Mouse (Mus musculus): ENCODE data around the gene Gm20481.
"Not testable (repeated sequence)": the region's sequence is repeated elsewhere in the genome, so short reads cannot be mapped to it uniquely, and the experiment has no call there.

The Gm20481 gene

DNA sequence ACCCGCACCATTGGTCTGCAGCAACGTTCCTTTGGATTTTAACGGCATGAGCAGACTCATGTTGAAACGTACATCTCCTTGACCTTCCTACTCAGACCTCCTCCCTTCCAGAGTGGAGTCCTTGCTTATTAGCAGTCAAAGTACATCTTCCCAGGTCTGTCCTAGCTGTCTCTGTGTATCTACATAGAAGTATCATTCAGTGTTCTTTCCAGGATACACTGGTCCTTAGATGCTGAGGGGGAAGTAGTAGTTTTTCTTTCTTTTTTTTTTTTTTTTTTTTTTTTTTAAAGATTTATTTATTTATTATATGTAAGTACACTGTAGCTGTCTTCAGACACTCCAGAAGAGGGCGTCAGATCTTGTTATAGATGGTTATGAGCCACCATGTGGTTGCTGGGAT is 36.2 kb downstream of the Gm20481 start:
- DNase-seq, result not testable (repeated sequence)

DNA sequence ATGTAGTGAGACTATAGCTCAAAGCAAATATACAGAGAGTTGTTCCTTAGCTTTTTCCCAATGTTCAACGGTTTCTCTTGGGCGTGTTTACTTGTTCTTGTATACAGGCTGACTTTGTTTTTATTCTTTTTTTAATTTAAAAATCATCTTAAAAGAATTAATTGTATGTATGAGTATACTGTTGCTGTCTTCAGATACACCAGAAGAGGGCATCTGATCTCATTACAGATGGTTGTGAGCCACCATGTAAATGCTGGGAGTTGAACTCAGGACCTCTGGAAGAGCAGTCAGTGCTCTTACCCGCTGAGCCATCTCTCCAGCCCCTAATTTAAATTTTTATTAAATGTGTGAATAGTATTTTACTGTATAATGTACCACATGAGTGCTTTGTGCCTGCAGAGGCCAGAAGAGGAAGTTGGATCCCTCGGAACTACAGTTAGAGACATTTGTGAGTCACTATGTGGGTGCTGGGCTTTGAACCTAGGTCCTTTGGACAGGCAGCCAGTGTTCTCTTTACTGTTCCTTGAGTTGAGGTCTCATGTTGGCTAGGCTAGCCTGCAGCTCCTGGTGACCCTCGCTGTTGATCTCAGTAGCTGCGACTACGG is 37.8 kb downstream of the Gm20481 start:
- DNase-seq, result no peak

DNA sequence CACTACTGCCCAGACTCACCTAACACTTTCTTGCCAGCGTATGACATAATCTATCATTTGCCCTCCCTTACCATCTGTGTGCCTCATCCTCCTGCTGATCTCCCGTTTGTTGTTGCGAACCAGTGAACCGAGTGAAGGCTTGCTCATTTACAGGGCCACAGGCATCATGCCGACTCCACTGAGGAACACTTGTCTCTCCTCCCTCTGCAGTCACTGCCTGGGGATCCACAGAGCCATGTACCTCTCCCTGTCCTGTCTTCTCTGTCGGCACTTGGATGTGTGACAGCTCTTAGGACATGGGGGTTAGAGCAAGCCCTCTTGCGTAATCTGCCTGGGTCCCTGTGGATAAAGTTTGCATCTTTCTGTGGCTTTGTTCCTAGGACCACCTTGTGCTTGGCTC is 39.9 kb downstream of the Gm20481 start:
- DNase-seq, result no peak

DNA sequence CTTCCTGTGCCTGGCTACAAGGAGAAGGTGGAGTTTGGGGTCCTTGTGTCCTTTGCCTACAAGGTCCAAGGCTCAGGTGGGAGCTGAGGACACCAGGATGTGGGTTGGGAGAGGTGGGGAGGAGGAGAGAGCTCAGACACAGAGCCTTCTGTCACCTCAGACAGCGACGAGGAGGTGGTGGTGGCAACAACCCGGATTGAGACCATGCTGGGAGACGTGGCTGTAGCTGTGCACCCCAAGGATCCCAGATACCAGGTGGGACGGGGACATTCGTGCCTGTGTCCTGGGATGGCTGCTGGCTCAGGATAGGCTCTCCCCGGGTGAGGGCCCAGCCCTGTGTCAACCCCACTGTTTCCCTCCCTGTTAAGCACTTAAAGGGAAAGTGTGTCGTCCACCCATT is 41.7 kb downstream of the Gm20481 start:
- DNase-seq, result no peak

DNA sequence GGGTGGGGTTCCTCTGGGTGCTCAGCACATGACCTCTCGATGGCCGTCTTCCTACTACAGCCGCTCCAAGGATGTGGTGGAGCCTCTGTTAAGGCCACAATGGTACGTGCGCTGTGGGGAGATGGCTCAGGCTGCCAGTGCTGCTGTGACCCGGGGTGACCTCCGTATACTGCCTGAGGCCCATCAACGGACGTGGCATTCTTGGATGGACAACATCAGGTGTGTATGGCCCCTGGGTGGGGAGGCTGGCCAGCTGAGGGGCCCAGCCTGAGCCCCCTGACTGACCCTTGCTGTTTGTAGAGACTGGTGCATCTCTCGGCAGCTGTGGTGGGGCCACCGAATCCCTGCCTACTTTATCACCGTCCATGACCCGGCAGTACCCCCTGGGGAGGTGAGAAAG is 42.7 kb downstream of the Gm20481 start:
- no peak for DNase-seq

DNA sequence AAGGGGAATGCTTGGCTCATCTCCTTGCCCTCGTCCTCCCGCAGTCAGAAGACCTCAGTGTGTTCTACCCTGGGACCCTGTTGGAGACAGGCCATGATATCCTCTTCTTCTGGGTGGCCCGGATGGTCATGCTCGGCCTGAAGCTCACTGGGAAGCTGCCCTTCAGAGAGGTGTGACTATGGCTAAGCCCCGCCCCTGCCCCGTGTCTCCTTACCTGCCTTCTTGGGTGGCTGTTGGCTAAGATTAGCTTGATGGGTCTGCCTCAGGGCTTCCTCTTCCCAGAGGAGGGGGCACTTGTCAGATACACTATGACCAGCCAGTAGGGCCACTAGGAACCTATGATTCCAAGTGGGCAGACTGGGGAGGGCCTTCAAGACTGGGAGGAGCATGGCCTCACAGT is 43.5 kb downstream of the Gm20481 start:
- DNase-seq, result no peak

DNA sequence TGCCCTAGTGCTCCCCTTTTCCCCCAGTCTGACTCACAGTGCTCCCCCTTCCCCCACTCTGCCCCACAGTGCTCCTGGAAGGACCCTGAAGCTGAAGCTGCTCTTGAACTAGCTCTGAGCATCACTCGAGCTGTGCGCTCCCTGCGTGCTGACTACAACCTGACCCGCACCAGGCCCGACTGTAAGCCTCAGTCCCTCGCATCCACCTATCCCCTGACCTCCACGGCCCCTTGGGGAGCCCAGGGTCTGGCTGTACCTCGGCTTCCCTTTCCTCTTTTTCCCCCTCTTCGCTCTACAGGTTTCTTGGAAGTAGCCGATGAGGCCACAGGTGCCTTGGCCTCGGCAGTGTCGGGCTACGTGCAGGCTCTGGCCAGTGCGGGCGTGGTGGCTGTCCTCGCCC is 45.6 kb downstream of the Gm20481 start:
- DNase-seq, result no peak

DNA sequence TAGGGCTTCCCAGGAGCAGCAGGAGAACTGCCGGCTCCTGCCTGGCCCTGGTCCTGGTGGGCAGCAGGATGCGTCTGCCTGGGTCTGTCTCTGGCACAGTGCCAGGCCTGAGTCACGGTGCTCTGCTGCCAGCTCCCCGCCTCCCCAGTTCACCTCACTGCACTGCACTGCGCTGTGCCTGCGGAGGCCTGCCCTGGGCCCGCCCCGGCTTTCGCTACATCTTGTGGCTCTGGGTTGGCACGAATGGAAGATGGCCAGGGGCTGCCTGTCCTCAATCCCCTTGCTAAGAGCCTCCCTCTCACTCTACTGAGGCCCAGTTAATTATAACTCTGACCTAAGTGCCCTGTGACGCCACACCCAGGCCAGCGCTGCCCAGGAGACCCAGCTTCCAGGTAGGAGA is 46.7 kb downstream of the Gm20481 start, which contains the start of gene Vwa7:
Gene Vwa7 (plus strand): TSS at position 204 of the 400 bp plus-strand sequence.
- DNase-seq, result peak; percentile 44

DNA sequence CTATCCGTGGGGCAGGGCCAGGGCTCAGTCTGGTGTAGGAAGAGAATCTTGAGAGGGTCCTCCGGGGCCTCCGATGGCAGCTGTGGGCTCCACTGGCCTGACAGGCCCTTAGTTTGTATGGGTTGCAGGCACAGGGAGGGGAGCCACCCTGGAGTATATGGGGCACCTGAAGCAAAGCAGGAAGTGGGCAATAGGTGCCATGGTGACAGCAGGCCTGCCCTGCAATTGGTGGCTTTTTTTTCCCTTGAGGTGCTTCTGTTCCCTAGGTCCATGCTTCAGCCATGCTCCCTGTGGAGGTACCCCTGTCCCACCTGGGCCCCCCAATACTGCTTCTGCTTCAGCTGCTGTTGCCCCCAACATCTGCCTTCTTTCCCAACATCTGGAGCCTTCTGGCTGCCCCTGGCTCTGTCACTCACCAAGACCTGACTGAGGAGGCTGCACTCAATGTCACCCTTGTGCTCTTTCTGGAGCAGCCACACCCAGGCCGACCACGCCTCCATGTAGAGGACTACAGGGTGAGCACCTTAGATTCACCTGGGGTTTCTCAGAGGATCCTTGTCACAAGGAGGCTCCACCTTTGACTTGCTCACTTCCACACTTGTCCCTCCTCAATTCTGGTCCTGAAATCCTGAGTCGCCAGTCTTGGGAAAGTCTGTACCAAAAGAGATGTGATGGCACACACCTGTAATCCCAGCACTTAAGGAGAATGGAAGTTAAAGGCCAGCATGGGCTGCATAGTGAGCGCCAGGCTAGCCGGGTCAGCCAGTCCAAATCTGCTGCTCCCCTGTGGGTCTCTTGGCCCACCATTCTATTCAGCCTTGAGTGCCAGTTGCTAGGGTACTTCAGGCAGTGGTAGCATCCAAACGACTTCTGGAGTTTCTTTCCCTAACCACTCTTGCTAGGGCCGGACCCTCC is 47.3 kb downstream of the Gm20481 start:
- no peak for DNase-seq

DNA sequence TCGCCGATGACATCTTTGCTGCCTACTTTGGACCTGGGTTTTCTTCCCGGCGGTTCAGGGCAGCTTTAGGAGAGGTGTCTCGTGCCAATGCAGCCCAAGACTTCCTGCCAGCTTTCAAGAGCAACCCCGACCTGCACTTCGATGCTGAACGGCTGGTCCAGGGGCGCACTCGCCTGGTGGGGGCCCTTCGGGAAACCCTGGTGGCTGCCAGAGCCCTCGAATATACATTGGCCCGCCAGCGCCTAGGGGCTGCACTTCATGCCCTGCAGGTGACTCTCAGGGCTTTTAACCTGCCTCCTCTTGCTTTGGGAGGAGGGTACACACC is 48.0 kb downstream of the Gm20481 start:
- no peak for DNase-seq

DNA sequence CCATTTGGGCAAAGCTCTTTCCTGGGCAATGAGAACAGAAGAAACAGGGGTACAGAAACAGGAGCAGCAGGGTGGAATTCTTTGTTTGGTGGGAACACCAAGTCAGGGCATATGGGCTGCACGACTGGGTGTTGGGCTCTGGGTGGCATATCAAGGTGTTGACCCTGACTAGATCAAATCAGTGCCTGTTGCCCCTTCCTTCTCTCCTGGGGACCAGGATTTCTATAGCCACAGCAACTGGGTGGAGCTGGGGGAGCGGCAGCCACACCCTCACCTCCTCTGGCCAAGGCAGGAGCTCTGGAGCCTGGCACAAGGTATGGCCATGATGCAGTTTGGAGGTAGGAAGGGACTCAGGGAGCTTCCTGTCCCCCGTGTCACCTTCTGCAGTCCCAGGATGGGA is 48.5 kb downstream of the Gm20481 start:
- DNase-seq, result no peak

DNA sequence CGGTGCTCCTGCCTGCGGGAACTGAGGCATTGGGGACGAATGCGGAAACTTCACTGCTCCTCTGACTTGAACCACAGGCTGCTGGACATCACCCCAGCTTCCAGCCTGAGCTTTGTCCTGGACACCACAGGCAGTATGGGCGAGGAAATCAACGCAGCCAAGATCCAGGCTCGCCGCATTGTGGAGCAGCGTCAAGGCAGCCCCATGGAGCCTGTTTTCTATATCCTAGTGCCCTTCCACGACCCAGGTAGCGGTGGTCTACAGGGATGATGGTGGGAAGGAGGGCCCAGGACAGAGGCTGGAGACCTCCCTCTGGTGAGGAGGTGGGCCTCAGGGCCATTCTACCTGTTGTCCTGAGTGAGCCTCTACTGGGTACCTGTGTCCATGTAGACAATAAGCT is 50.2 kb downstream of the Gm20481 start:
- DNase-seq, result no peak

DNA sequence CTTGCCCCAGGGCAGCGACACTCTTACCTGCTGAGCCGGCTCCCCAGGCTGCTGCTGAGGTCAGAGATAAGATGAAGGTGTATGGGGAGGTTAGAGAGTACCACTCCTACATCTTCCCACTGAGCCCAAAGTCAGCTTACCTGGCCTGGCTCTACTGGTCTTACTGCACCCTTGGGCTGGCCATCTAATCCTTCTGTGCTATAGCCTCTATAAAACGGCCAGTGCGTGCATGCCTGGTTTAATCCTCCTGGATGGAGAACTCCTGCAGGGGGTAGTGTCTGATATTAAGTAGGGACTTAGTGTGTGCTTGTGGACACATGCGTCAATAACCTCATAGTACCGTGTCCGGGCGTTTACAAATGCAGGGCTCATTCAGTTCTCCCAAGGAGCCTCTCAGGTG is 50.8 kb downstream of the Gm20481 start:
- no peak for DNase-seq

DNA sequence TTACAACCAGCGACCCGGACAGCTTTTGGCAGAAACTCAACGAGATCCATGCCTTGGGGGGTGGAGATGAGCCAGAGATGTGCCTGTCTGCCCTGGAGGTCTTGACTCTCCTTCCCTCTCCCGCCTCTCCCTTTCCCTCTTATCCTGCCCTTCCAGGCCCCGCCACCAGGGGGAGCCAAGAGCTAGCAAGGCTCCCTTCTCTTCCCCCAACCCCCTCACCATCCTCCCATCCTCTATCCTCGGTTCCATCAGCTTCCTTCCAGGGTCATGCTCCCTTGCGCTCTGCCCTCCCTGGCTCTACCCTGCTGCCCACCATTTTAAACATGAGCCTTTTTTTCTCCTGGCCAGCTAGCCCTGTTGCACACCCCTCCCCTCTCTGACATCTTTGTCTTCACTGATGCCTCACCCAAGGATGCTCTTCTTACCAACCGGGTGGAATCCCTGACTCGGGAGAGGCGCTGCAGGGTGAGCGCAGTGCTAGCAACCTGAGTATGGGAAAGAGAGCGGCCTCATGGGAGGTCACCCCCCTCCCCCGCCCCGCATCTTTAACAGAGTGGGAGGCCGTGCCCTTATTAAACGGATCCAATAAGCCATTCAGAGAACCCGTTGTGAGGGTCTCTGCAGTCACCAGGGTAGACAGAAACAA is 51.6 kb downstream of the Gm20481 start:
- DNase-seq, result peak; percentile 84

All from right cerebral cortex, postnatal 4 days (tissue).